Mouse (Mus musculus) cerebellum, adult 8-10 months (tissue): ENCODE measurements around the gene Trappc13.
A peak's percentile ranks its signal among the peaks of the same experiment; 100 is the strongest.

Experiments used
- DNase-seq: peaks from one replicate; pipeline ENCODE4 v3.0.0; 2022

The Trappc13 gene

DNA sequence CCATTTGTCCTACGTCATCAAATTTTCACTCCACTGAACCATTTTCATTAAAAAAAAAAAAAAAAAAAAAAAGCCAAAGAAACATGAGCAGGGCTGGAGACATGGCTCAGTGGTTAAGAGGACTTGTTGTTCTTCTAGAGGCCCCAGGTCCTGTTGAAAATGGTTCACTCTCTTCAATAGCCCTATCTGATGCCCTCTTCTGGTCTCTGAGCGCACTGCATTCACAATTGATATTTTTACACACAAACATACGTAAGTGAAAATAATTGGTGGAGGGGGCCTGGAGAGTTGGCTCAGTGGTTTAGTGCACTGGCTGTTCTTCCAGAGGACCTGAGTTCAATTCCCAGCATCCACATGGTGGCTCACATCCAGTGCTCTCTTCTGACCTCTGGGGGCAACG is 64.5 kb downstream of the Trappc13 start:
- no peak for DNase-seq

DNA sequence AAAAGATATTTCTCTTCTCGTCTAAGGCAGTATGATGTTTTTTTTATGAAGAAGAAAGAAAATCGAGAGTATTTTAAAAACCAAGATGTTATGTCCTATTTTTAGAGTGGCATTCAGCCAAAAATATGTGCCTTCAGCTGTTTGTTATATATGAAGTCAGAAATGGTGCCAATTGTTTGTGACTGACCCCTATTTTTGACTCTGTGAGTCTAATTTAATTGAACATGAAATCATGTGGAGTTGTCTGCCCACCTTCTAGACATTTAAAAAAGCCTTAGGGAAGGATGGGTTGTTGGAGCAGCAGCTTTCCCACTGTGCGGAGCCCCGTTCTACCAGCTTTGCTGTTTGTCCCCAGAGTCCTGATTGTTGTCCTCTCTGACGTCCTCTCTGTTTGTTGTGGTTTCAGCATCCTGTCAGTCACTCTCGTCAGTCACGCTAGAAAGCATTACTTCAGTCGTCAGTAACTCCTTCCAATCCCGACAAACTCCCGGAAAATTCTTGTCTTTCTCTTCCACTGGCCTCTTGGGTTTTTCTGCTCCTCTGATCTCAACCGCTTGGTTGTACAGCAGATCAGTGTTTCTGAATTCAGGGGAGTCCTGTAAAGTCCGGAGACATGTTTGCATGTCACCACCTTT is 65.9 kb downstream of the Trappc13 start:
- no peak for DNase-seq

DNA sequence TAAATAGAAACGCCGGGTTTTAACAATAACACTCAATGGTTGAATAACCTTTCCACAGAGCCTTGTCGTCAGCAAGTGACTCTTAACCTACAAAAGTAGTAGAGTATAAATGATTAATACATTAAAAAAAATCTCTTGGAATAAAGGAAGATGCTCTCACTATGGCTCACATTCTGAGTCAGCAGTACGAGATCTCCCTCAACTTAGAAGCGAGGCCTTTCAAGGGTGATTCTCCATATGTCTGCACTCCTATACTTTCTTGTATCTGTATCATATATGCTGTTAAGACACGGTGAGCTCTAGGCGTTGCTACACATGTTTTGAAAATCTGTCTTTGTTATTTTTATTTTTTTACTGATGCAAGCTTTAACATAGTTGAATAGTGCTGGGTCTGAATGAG is 67.7 kb downstream of the Trappc13 start:
- no peak for DNase-seq

DNA sequence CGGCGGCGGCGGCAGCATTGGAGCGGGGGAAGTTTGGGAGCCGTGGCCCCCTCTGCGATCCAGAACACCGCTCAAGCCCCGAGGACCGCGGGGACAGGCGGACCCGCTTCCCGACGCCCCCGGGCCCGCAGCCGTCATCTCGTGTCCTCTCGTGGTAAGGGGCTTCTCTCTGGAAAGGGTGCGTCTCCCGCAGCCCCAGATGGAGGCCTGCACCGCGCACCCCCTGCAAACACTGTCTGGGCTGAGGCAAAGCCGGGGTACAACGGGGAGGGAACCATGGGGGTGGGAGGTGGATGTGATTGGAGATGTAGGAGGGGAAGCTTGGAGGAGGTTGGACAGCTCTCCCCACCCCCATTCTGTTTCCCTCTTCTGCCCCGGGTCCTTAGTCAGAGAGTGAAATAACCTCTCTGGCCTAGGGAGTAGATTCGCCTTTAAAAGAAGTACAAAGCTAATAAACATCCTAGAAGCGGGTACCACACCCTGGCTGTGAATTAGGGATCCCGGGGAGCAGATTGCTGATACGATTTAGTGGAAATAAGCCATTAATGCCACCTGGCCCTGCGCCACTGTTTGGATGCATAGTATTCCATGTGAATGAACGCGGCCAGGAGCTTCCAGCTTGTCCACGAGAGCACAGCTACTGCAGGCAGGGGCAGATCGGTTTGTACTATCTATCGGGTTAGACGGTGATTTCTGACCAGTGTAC is 68.3 kb downstream of the Trappc13 start:
- DNase-seq = peak; percentile 68

DNA sequence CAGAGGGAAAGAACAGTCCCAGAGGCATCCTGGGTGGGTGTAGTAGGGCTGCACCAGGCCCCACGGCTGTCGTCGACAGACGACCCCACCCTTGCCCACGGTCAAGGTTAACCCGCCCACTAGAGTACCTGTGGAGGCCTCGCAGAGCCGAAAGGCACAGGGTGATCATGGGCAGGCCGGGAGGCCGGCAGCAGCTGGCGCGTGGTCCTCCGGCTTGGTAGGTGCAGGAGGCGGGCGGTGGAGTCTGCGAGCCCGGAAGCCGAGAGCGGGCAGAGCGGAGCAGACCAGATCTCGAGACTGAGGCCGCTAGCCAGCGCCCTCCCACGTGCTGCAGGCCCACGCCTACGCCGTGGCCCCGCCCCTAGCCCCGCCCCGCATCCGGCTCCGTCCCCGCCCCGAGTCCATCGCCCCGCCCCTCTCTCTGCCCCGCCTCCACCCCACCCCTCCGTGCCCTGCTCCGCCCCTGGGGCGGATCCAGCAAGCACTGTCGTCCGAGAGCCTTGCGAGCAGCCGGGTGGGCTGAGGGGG is 68.9 kb downstream of the Trappc13 start, which contains the start of the genes Nln and Sgtb:
Gene Nln, minus strand, starts transcription at position 327 of the 528 bp plus-strand sequence.
Gene Sgtb, plus strand, starts transcription at position 454 of the 528 bp plus-strand sequence.
- DNase-seq = peak; percentile 72

DNA sequence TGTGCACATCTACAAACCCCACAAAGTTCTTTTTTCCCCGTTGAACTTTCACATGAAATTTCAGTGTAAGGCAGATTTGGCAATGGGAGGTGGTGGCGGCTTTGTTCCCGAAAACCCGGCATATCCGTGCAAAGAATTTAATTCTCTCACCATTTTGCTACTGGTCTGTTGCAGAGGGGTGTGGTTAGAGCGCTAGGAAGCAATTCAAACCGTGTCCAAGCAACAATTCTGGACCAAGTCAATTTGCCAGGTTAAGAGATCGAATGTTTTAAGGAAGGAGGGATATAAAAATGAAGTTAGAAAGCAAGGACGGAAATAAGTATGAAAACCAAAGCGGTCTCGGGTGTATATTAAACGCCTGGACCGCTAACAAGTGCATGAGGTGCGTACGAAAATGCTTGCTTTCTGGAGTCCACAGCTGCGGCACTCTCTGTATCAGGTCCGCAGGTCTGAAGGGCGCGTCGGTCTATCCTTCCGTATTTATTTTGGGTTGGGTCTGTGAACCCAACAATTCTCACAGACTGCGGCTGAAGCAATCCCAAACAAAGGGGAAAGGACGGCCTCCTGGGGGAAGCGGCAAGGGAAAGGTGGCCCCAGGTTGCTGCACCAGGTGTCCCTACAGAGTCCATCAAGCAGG is 69.5 kb downstream of the Trappc13 start:
- DNase-seq = peak; percentile 13

DNA sequence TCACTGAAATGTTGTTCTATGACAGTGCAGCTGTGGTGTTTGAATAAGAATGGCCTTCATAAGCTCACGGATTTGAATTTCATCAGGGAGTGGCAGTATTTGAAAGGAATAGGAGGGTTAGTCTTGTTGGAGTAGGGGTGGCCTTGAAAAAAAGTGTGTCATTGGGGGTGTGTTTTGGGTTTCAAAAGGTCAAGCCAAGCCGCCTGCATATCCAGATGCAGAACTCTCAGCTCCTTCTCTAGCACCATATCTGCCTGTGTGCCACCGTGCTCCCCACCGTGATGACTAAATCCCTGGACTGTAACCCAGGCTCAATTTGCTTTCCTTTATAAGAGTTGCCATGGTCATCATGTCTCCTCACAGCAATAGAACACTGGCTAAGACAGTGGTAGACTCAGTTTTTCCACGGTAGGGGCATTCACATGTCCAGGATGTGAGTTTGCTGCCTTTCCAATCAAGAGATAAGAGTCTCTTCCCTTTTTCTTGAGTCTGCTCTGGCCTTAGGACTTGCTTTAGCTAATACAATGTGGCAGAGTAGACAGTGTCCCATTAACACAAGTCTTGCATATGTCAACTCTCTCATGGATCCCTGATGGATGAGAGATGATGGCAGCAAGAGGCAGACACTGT is 76.5 kb downstream of the Trappc13 start:
- DNase-seq = no peak

DNA sequence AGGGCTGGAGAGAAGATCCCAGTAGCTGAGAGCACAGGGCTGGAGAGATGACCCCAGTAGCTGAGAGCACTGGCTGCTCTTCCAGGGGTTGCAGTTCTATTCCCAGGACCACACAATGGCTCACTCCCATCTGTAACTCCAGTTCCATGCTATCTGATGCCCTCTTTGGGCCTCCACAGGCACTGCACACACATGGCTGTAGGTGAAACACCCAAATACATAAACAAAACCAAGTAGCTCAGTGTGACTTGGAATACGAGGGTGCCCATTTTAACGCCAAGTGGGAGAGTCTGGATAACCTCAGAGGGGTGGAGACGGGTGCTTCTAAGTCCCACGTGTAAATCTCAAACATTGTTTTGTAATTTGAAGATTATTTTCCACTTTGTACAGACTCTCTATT is 77.9 kb downstream of the Trappc13 start:
- no peak for DNase-seq

DNA sequence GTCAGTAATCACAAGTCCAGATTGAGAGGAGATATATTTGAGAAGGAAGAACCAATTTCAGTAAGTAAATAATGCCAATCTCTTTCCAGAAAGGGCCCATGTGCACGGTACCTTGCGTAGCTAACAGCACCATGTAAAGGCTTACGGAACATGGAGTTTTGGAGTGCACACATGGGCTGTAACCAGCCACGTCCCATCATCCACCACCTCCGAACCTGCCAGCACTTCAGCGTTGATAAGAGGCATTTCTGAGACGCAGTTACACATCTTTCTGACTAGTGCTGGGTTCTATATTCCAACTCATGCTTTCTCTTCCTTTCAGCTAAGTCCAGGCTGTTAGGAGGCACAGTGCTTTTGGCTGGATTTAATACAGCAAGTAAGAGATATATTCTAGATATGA is 81.1 kb downstream of the Trappc13 start:
- no peak for DNase-seq

DNA sequence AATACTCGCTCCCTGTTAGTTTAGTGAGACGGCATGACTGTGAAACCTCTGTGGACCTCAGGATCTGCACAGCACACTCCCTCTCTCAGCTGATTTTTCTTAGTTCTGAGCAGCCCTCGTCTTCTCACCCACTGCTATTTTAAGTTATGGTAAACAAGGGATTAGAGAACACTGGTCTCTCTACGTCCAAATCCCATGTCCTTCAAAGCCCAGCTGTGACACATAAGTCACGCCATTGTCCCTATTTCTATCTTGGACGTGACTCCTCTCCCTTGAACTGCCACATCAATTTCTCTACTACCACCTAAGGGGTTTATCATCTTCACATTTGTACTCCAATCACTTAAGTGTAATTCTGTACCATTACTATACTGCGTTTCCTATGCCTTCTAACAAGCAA is 82.3 kb downstream of the Trappc13 start:
- no peak for DNase-seq

DNA sequence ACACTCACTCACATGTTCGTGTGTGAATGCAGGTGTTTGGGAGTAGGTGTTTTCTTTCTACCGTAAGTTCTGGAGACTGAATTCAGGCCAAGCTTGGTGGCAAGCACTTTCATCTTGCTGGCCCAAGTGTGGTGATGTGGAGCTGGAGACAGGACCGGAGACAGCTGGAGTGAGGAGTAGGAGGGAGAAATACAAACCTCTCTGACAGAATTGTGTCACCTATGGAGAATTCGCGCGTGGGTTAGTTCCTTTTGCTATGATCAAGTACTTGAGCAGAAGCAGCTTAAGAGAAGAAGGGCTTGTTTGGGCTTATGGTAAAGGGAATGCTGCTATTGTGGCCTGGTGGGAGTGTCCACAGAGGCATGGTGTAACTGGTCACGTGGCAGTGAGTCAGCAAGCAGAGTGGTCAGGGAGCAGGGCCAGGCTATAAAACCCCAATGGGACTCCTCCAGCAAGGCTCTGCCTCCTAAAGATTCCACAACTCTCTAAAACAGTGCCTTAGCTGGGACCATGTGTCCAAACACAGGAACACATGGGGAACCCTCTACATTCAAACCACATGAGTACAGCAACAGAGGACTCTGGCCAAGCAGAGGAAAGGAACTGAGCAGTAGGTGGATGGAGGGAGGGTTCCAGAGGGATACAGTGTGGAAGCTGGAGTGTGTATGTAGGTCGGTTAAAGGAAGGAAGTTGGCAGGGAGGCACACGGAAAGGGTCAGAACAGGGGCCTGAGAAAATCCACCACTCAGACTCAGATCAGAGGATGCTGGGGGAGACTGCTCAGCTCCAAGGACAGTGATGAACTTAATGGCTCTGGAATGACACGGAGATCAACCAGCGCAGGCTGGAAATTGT is 83.5 kb downstream of the Trappc13 start:
- no peak for DNase-seq
